Mouse (Mus musculus) embryonic facial prominence, embryonic 10.5 days (tissue): ENCODE measurements around the gene Fzr1. TPM values are rescaled to one million over a fixed set of nuclear protein-coding genes. Genes with fewer than 3 reads are reported as not detected.
A peak's percentile ranks its signal among the peaks of the same experiment; 100 is the strongest.

Source experiments
- DNase-seq: peaks from one replicate; pipeline ENCODE4 v3.0.0-alpha.2; 2017; ENCODE audit warnings: low spot score
- H3K27ac ChIP-seq: fragments of 300-500 bp; sonication (generic); replicated peaks from 2 replicates; pipeline ENCODE4 v1.5.1; 2016; ENCODE audit warnings: mild to moderate bottlenecking
- H3K27me3 ChIP-seq: fragments of 300-500 bp; sonication (generic); replicated peaks from 2 replicates; pipeline ENCODE4 v1.6.1; 2016; ENCODE audit warnings: low read depth, mild to moderate bottlenecking; ENCODE audit not compliant: poor library complexity, severe bottlenecking
- H3K36me3 ChIP-seq: fragments of 300-500 bp; sonication (generic); replicated peaks from 2 replicates; pipeline ENCODE4 v1.6.1; 2016; ENCODE audit warnings: mild to moderate bottlenecking, moderate library complexity
- H3K4me1 ChIP-seq: fragments of 300-500 bp; sonication (generic); 2 replicates; pipeline ENCODE4 v1.6.1; 2016
- H3K4me3 ChIP-seq: fragments of 300-500 bp; sonication (generic); 2 replicates; pipeline ENCODE4 v1.5.1; 2016; ENCODE audit warnings: mild to moderate bottlenecking, moderate library complexity
- H3K9me3 ChIP-seq: fragments of 300-500 bp; sonication (generic); 2 replicates; pipeline ENCODE4 v1.6.1; 2016; ENCODE audit warnings: mild to moderate bottlenecking
- WGBS: fragments of 180-500 bp; shearing (Covaris S2); methylation state at CpG from one replicate; pipeline ENCODE4 v1.1.7; 2016; 5-methylcytosine and 5-hydroxymethylcytosine counted together
- polyA plus RNA-seq: library from polyadenylated mRNA; unstranded; fragments of >200 nt; fragmentation: Nextera tagmentation; extraction: Ambion mirVana; gene quantifications from 2 replicates; pipeline ENCODE4 v1.2.1, GENCODE M21; 2016

The Fzr1 gene
- polyA plus RNA-seq, 1 experiment from 2014 or later: 134 TPM

DNA sequence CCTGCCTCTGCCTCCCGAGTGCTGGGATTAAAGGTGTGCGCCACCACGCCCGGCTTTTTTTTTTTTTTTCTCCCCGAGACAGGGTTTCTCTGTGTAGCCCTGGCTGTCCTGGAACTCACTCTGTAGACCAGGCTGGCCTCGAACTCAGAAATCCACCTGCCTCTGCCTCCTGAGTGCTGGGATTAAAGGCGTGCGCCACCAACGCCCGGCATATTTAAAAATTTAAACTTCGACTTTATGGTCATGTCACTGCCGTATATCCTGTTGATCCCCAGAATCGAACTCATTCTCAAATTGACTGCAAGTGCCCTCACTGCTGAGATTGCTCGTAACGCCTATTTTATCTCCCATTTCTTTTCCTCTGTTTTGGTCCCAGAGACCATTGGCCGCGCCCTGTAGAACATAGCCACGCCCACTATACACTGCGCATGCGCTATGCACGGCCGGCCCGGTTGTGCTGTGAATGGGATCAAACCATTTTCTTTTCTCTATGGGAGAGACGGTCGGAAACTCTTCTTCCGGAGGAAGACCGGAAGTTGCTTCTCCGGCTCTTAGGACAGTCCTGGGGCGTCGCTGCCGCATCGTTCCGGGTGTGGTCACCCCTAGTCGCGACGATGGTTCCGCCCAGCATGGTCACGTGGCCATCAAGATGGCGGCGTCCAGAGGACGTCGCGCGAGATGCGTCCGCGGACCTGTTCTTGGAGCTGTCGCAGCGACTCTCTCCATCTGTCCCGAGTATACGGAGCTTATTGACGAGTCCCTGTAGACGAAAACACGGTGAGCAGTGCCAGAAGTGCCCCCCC lies 5.7 kb upstream of the Fzr1 start, which contains the start of the genes Dohh and Gm48551:
Gene Dohh (plus strand): TSS at position 627 of the 803 bp plus-strand sequence.
Gene Gm48551 (plus strand): TSS at position 665 of the 803 bp plus-strand sequence.
- Histone ChIP-seq H3K27me3 (no peaks in the 10 kb centered on the region), H3K27ac (peak within 1 kb of the TSS; percentile 91), H3K36me3 (peaks cover 35% of the 10 kb centered on the region), H3K4me3 (peak within 1 kb of the TSS; percentile 98), H3K9me3 (no peaks in the 10 kb centered on the region), H3K4me1 (peaks cover 23% of the 10 kb centered on the region)
- DNase-seq: peak; percentile 97
- WGBS: 9% methylated on average over 54 of the region's 54 CpGs

DNA sequence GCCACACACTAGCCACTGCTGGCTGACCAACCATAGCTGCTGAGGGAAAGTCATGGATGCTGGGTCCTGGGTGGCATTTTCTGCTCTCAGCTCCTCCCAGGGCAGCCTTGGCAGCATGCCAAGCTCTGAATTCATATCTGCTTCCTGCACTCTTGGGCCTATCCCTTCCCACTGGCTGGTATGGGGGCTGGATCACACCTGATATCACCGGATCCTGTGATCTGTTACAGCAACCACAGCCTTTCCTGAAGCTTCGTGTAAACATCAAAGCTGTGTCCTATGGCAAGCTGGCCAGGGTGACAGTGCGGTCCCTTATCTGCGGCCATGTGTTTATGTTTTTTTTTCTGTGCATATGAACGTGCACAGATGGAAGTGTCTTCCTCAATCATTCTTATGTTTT lies 3.7 kb upstream of the Fzr1 start:
- DNase-seq: no peak
- Histone ChIP-seq H3K4me3 (no peak overlapping the region), H3K27me3 (no peaks in the 10 kb centered on the region), H3K27ac (no peak overlapping the region), H3K9me3 (no peaks in the 10 kb centered on the region), H3K4me1 (peaks cover 33% of the 10 kb centered on the region), H3K36me3 (peaks cover 16% of the 10 kb centered on the region)
- 92% methylated on average over 5 of the region's 5 CpGs for WGBS

DNA sequence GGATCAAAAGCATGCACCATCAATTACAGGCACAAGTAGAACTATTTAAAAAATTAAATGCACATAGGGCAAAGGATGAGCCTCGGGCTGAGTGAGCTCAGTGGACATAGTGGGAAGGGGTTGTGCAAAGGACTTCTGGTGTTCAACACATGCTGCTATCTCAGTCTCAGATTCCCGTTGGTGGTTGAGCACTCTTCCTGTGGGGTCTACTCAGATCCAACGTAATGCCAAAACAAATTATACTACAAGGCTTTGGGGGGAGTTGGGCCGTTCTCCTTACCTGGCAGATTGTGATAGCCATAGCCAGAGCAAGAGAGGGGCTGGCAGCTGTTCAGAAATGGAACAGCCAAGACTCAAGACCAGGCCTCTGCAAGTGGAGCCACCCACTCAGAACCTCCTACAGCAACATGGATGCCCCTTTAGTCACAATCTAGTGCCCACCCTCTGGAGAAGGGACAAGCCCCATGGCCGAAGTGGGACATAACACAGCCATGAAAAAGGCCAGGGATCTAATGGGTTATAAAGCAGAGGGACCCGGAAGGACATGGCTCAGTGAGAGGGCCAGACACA lies 1.6 kb upstream of the Fzr1 start:
- DNase-seq: no peak
- no peaks in the 10 kb centered on the region for H3K9me3 ChIP-seq
- H3K27ac ChIP-seq: peak overlapping the region; percentile 57; the same call in 1 of the 2 replicates
- H3K4me1 ChIP-seq: peaks cover 33% of the 10 kb centered on the region
- 87% methylated on average over 6 of the region's 6 CpGs for WGBS
- no peaks in the 10 kb centered on the region for H3K27me3 ChIP-seq
- peaks cover 22% of the 10 kb centered on the region for H3K36me3 ChIP-seq
- H3K4me3 ChIP-seq: peak overlapping the region; percentile 91; the same call in 1 of the 2 replicates

DNA sequence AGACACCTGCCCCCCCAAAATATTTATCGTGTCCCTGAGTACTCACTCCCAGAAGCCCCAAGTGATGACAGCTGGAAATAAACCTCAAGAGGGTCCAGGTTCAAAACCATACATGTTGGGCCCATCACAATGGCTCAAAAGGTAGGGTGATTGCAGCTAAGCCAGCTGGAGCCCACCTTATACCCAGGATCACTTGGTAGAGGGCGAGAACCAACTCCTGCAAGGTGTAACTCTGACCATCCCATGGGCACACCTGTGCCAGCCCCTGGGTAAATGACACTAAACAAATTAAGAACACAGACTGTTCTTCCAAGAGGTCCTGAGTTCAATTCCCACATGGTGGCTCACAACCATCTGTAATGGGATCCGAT lies 852 bp upstream of the Fzr1 start:
- peak overlapping the region; percentile 97 for H3K27ac ChIP-seq
- H3K4me3 ChIP-seq: peak overlapping the region; percentile 91
- no peaks in the 10 kb centered on the region for H3K27me3 ChIP-seq
- no peak for DNase-seq
- 59% methylated on average over 3 of the region's 3 CpGs for WGBS
- no peaks in the 10 kb centered on the region for H3K9me3 ChIP-seq
- H3K36me3 ChIP-seq: peaks cover 28% of the 10 kb centered on the region
- peaks cover 30% of the 10 kb centered on the region for H3K4me1 ChIP-seq

DNA sequence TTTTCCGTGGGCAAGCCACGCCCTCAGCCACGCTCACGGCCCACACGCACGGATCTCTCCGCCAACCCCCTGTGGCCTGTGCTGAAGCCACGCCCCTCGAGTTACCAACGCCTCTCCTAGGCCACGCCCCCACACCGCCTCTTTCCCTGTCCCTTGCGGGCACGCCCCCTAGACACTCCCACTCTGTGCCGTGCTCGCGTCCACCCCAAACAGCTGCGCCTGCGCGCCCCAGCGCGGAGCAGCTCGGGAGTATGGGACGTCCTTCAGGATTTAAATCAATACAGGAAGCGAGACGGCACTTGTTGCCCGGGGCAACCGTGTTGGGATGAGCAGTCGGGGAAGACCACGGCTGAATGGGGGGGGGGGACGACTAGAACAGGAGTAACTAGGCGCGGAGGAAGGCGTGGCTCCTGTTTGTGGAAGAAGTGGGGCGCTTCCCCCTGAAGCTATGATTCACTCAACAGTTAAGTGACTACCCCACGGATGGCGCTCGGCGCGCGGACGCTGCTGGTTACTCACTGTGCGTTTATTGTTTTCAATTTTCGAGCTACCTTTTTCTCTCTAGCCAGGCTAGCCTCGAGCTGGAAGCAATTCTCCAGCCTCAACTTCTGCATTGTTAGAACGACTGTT lies 352 bp upstream of the Fzr1 start:
- Histone ChIP-seq H3K27me3 (no peaks in the 10 kb centered on the region), H3K27ac (peak overlapping the region; percentile 97), H3K9me3 (no peaks in the 10 kb centered on the region), H3K36me3 (peaks cover 33% of the 10 kb centered on the region), H3K4me1 (peaks cover 30% of the 10 kb centered on the region), H3K4me3 (peak overlapping the region; percentile 91)
- under 1% methylated on average over 46 of the region's 46 CpGs for WGBS
- DNase-seq: peak; percentile 100

DNA sequence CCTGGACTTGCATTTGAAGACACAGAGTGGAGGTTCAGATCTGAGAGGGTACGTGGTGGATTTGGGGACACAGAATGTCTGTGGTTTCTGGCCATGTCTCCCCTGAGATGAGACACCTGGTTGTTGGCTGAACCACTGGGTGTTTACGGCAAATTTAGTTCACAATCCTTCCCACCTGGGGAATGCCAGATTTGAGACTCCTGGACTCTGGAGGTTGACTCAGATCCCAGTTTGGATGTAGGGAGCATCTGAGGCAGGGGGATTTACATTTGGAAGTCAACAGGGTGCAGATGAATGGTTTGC lies 1.0 kb downstream of the Fzr1 start:
- peak overlapping the region; percentile 97 for H3K27ac ChIP-seq
- H3K9me3 ChIP-seq: no peaks in the 10 kb centered on the region
- 66% methylated on average over 2 of the region's 2 CpGs for WGBS
- DNase-seq: no peak
- peaks cover 47% of the 10 kb centered on the region for H3K36me3 ChIP-seq
- H3K4me3 ChIP-seq: peak overlapping the region; percentile 91
- no peaks in the 10 kb centered on the region for H3K27me3 ChIP-seq
- peaks cover 34% of the 10 kb centered on the region for H3K4me1 ChIP-seq

DNA sequence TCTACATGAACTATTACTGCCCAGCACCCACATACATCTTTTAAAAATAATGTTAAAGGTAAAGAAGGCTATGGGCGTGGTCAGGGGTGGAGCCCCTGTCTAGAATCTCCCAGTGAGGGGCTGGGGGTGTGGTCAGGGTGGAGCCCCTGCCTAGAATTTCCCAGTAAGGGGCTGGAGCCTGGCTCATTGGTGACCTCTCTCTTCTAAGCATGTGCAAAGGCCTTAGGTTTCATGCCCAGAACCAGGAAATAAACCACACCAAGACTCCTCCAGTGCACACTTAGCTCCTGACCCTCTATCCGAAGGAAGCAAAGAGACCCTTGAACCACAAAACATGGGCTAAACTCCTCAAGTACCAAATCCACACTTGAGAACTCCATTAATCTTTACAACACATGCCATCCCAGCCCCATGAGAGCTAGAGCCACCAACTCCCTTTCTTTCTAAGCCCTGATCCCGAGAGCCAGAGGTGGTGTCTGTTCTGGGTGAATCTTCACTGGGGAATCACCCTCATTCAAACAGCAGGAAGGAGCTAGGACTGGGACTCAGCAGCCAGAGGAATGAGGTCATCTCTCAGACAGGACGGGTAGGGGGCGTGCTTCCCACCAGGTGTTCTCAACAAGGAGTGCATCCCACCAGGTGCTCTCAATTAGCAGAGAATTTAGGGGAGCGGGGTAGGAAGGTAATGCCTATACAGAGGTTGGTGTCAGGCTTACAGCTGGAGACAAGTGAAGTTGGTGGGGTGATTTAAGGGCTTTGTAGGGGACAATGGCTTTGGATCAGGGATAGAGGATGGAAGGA lies 1.6 kb downstream of the Fzr1 start:
- Histone ChIP-seq H3K27ac (peak overlapping the region; percentile 97), H3K9me3 (no peaks in the 10 kb centered on the region), H3K36me3 (peaks cover 52% of the 10 kb centered on the region), H3K4me1 (peaks cover 30% of the 10 kb centered on the region), H3K4me3 (peak overlapping the region; percentile 91), H3K27me3 (no peaks in the 10 kb centered on the region)
- DNase-seq: no peak
- WGBS: 40% methylated on average over 6 of the region's 6 CpGs

DNA sequence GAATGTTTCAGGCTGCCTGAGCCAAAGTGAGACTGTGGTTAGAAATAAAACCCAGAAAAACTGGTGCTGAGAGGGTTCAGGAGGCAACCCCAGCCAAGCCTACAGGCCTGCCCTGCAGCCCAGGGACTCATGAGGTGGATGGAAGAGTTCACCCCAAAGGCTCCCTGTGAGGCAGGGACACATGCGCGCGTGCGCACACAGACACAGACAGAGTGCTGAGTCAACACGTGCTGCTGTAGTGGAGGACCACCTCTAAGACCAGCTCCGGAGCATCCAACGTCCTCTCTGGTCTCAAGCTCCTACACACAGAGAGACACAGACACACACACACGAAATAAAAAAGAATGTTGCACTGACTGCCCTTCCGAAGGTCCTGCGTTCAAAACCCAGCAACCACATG lies 3.0 kb downstream of the Fzr1 start:
- DNase-seq: no peak
- peaks cover 30% of the 10 kb centered on the region for H3K4me1 ChIP-seq
- no peak overlapping the region for H3K27ac ChIP-seq
- peaks cover 67% of the 10 kb centered on the region for H3K36me3 ChIP-seq
- 94% methylated on average over 10 of the region's 10 CpGs for WGBS
- no peaks in the 10 kb centered on the region for H3K27me3 ChIP-seq
- no peaks in the 10 kb centered on the region for H3K9me3 ChIP-seq
- no peak overlapping the region for H3K4me3 ChIP-seq

DNA sequence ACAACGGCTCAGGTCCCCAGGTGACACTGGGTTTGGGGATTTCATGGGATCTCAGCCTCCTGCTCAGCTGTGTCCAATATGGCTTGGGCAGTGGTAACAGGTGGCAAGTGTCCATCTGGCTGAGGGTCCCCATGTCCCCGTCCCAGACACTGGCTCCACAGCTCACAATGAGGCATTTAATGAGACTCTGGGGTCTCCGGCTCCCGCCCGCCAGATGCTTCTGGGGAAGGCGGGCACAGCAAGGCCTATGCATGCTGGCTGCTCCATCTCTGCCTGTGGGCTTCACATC lies 11.2 kb downstream of the Fzr1 start:
- H3K4me3 ChIP-seq: no peak overlapping the region
- H3K27ac ChIP-seq: no peak overlapping the region
- peaks cover 77% of the 10 kb centered on the region for H3K36me3 ChIP-seq
- DNase-seq: no peak
- 89% methylated on average over 6 of the region's 6 CpGs for WGBS
- H3K9me3 ChIP-seq: no peaks in the 10 kb centered on the region
- peaks cover 38% of the 10 kb centered on the region for H3K27me3 ChIP-seq
- H3K4me1 ChIP-seq: peaks cover 51% of the 10 kb centered on the region

DNA sequence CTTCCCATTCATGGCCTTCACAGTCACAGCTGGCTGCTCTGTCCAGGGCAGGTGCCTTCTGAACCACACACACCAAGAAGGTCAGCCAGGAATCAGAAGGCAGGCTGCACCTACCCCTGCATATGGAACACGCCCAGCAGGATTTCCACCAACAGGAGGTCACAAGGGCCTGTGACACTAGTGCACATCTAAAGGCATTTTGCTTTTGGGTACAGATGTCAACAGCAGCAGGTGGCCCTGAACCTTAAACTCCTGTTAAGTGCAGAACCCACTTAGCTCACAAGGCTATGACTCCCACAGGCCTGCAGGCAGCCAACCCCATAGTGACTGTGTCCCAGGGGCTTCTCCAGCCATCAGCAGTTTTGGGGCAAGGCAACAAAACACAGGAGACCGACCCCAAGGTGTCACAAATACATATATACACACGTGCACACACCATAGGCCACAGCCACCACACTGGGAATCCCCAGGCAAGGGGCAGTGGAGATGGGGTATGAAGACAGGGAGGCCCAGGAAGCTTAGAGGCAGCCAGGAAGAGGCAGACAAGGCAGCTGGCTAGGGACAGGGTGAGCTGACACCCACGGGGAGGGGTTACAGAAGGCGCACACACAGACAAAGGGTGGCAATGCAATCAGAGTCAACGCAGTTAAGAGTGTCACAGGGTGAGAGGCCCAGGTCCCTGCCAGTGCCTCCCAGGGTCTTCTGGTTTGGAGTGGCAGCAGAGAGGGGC lies 11.7 kb downstream of the Fzr1 start:
- H3K4me1 ChIP-seq: peaks cover 56% of the 10 kb centered on the region
- H3K36me3 ChIP-seq: peaks cover 76% of the 10 kb centered on the region
- H3K27me3 ChIP-seq: peaks cover 43% of the 10 kb centered on the region
- H3K9me3 ChIP-seq: no peaks in the 10 kb centered on the region
- WGBS: 82% methylated on average over 6 of the region's 6 CpGs
- no peak overlapping the region for H3K27ac ChIP-seq
- DNase-seq: no peak
- H3K4me3 ChIP-seq: no peak overlapping the region

DNA sequence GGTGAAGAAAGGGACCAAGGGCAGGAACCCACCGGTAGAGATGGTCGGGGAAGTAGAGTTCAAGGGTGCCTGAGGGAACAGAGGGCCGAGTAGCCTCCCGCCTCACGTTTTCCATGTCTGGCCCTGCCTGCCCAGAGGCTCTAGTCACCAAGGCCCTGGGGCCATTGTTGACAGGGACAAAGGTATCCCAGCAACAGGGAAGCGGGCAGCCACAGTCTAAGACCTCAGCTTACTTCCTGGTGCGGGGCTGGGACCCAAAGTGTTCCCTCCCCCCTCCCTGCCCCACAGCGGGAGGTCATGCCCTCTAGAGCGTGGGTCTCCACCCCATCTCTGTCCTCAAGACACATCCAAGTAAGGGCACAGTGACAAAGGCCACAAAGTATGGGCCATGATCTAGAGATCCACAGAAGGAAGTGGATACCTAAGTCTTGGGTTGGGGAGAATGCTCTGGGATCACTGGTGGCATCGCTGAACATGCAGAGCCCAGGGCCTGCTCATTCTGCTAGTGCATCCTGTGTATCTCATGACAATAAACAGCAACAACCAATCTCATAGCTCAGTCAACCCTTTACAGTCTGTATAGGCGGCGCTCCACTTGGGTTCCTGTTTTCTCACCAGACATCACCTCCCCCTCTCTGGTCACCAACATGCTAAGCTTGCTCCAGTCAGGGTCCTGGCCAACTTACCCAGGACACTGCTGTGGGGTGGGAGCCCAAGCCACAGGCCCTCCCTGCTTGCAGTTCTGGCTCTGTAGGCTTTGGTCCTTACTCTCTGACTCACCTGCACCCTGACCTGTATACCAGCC lies 12.4 kb downstream of the Fzr1 start, which contains the start of gene 4930404N11Rik:
Gene 4930404N11Rik (minus strand): TSS at position 145 of the 805 bp plus-strand sequence.
- Histone ChIP-seq H3K4me1 (peaks cover 63% of the 10 kb centered on the region), H3K4me3 (peak within 1 kb of the TSS; percentile 54), H3K27ac (peak within 1 kb of the TSS; percentile 26; the same call in 1 of the 2 replicates), H3K36me3 (peaks cover 75% of the 10 kb centered on the region), H3K27me3 (peaks cover 44% of the 10 kb centered on the region), H3K9me3 (no peaks in the 10 kb centered on the region)
- DNase-seq: peak; percentile 62
- 23% methylated on average over 12 of the region's 12 CpGs for WGBS
